Mouse (Mus musculus) thymus, postnatal 4 days (tissue): ENCODE measurements around the gene Hdhd5.

Experiments
- DNase-seq: peaks from one replicate; pipeline ENCODE4 v3.0.0; 2021

Gene Hdhd5

GRCm38 (mm10) chr6:120531020-120531965 lies at the start of gene Hdhd5:
Gene Hdhd5, minus strand, starts transcription at chr6:120531319.
- peak; percentile 98 for DNase-seq

GRCm38 (mm10) chr6:120580713-120581015 lies 49.5 kb upstream of the Hdhd5 start:
- DNase-seq: peak; percentile 48

GRCm38 (mm10) chr6:120579831-120580712 lies 49.0 kb upstream of the Hdhd5 start:
- peak; percentile 86 for DNase-seq

- peak; percentile 71 for DNase-seq
Measured at GRCm38 (mm10) chr6:120579110-120579830, 48.2 kb upstream of the Hdhd5 start.

GRCm38 (mm10) chr6:120578471-120578870 lies 47.4 kb upstream of the Hdhd5 start:
- peak; percentile 17 for DNase-seq

GRCm38 (mm10) chr6:120572372-120572771 lies 41.3 kb upstream of the Hdhd5 start:
- no peak for DNase-seq

GRCm38 (mm10) chr6:120568257-120568656 lies 37.1 kb upstream of the Hdhd5 start:
- no peak for DNase-seq

- peak; percentile 77 for DNase-seq
Measured at GRCm38 (mm10) chr6:120566911-120567909, 36.1 kb upstream of the Hdhd5 start.

GRCm38 (mm10) chr6:120556641-120557040 lies 25.5 kb upstream of the Hdhd5 start:
- DNase-seq: no peak

GRCm38 (mm10) chr6:120555983-120556567 lies 25.0 kb upstream of the Hdhd5 start:
- no peak for DNase-seq

GRCm38 (mm10) chr6:120555152-120555551 lies 24.0 kb upstream of the Hdhd5 start:
- no peak for DNase-seq

GRCm38 (mm10) chr6:120550173-120550572 lies 19.1 kb upstream of the Hdhd5 start:
- DNase-seq: no peak

GRCm38 (mm10) chr6:120548581-120548980 lies 17.5 kb upstream of the Hdhd5 start:
- DNase-seq: no peak

- DNase-seq: no peak
Measured at GRCm38 (mm10) chr6:120546973-120547372, 15.9 kb upstream of the Hdhd5 start.

- no peak for DNase-seq
Measured at GRCm38 (mm10) chr6:120546292-120546691, 15.2 kb upstream of the Hdhd5 start.

GRCm38 (mm10) chr6:120542061-120542460 lies 10.9 kb upstream of the Hdhd5 start:
- no peak for DNase-seq

- DNase-seq: no peak
Measured at GRCm38 (mm10) chr6:120541386-120541785, 10.3 kb upstream of the Hdhd5 start.

GRCm38 (mm10) chr6:120539781-120540231 lies 8.7 kb upstream of the Hdhd5 start:
- DNase-seq: no peak

- DNase-seq: peak; percentile 82
Measured at GRCm38 (mm10) chr6:120539132-120539759, 8.1 kb upstream of the Hdhd5 start.

GRCm38 (mm10) chr6:120536337-120536736 lies 5.2 kb upstream of the Hdhd5 start:
- DNase-seq: no peak

- no peak for DNase-seq
Measured at GRCm38 (mm10) chr6:120532594-120532993, 1.5 kb upstream of the Hdhd5 start.
